Mouse (Mus musculus) ES-E14 (cell line): ENCODE results near the gene Pelo.

ENCODE experiments used
- CHD2 ChIP-seq: IDR thresholded peaks from 2 replicates; pipeline ENCODE4 v1.6.1; 2014; ENCODE audit warnings: mild to moderate bottlenecking, low read depth, low read length, inconsistent platforms
- HCFC1 ChIP-seq: IDR thresholded peaks from 2 replicates; pipeline ENCODE4 v1.6.1; 2012; ENCODE audit warnings: low read length, inconsistent platforms, borderline replicate concordance; ENCODE audit not compliant: insufficient read depth
- ZC3H11A ChIP-seq: IDR thresholded peaks from 2 replicates; pipeline ENCODE4 v1.6.1; 2012; ENCODE audit warnings: low read depth, mild to moderate bottlenecking, inconsistent platforms, low read length, borderline replicate concordance

DNA sequence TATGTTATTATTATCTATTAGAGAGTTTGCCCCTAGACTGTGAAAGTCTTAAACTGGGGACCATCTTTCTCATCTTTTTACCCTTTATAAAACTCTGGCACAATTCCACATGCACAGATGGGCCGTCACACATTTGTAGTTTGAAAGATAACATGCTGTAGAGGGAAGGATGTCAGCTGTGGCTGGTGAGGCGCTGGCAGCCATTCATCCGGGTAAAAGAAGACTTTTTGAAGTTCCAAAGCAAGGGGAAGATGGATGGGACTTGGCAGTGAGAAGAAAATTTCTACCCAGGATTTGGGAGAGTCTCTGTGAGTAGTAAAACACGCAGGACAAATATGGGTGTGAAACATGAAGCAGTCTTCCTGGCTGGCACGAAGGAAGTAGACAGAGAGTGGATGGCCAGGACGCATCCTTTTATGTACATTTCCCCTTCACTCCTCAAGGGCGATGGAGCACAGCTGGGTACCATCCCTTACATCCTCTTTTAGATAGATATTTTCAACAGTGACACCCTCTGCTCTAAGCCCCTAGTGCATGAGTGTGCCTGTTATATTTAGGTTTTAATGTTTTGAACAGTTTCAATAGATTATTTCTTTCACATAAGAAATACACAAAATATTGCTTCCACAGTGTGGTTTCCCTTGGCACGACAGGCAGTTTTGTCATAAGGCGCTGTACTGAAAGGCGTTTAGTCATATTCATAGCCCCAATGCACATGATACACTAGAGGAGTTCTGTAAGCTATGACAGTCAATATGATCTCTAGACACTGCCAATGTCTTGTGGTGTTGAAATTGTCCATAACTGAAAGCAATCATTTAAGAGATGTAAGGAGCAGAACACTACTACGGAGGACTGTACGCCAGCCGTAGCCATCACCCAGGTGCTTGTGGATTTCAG lies 39.1 kb downstream of the Pelo start:
- TF ChIP-seq HCFC1 (no peak), CHD2 (no peak), ZC3H11A (no peak)
